Mouse (Mus musculus): Measurements from ENCODE around the gene Slc17a7.
"Not testable (repeated sequence)": the region's sequence is repeated elsewhere in the genome, so short reads cannot be mapped to it uniquely, and the experiment has no call there.

Gene Slc17a7

DNA sequence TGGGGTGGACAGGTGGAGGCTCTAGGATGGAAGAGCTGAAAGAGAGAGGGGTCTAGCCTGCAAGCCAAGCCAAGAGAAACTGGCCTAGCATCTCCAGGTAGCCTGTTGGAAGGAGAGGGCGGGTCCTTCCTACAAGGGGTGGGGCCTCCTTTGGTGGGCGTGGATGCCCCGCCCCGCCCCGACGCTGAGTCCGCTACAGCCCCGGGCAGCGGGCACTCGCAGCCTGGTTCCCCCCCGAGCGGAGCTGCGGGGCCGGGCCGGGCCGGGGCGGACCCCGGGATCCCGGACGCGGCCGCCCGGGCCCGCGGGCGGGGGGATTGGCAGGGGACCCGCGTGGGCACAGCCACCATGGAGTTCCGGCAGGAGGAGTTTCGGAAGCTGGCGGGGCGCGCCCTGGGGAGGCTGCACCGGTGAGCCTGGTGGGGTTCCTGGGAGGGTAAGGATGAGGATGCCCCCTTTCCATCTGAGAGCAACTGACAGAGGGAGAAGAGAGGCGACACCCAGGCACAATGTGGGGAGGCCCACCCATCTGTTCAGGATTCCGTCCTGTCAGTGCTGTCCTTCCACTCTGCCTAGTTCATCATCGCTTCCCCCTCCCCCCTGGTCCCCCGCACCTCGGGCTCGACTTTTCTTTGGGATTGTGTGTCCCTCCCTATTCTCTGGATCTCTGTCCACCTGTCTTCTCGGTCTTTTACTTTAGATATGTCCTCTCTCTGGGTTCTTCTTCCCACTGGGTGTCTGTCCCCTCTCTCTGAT, at the start of gene Slc17a7:
TSS of gene Slc17a7 (plus strand) at position 215 of the 756 bp plus-strand sequence.
- no peak for DNase-seq (ENCODE audit: low spot score in 2 of 2)

DNA sequence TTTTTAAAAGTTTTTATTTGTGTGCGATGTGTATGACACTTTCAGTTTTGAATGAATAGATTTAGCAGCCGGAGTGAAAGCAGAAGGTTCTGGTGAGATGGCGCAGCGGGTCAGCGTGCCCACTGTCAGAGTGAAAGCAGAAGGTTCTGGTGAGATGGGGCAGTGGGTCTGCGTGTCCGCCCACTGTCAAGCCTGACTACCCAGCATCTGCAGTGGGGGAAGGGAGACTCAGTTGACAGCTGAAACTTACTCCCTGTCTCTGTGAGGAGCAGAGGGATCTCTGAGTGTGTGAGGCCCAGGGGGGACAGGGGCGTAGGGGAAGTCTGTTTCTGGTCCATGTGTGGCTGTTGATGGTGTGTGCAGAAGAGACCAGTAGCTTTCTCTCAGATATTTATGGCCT, 46.2 kb upstream of the Slc17a7 start:
- no peak for DNase-seq (ENCODE audit: low spot score in 2 of 2)

DNA sequence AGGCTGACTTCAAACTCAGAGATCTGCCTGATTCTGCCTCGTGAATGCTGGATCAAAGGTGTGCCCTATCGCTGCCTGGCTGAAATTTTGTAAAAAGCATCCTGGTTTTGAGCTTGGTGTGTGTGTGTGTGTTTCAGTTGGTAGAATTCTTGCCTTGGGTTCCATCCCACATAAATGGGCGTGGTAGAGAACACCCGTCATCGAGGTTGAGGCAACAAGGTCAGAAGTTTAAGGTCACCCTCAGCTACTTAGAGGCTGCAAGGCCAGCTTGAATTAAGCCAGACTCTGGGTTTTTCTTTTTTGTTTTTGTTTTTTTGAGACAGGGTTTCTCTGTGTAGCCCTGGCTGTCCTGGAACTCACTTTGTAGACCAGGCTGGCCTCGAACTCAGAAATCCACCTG, 45.4 kb upstream of the Slc17a7 start:
- no peak for DNase-seq (ENCODE audit: low spot score in 2 of 2)

GRCm38 (mm10) chr7:45119780-45120709, 43.7 kb upstream of the Slc17a7 start:
- no peak for DNase-seq (ENCODE audit: low spot score in 2 of 2)

DNA sequence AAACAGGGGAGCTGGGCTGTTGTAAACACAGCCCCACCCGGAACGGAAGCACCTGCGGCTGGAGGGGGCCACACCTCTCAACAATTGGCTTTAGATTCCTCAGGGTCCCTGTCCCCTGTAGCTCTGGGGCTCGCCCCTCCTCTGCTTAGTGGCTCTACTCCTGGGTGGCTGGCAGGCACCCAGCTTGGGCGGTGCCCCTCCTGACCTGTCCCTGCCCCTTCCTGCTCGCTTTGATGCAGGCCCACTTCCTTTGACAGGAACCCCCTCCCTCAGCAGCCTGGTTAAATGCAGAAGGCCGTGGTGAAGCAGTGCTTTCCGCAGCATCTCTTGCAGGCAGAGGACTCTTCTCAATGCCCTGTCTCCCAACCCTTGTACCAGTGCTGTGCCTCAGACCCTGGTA, 42.3 kb upstream of the Slc17a7 start:
- peak; percentile 71 to 87 for DNase-seq (ENCODE audit: low spot score in 2 of 2)

DNA sequence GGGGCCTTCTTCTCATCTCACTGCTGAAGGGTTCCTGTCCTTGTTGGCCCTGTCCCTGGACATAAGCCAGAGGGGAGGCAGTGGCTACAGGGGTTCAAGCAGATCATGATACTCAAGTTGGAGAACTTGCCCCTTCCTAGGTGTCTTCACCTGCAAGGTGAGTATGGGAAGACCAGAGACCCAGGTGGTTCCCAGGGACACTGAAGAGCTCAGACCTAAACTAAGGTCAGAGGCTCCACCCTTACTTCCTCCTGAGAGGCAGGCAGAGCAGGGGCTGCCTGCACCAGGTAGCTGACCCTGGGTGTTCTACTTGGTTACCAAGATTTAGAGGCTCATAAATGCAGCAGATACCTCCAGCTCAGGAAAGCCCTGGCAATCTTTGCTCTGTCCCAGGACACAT, 41.8 kb upstream of the Slc17a7 start:
- DNase-seq (ENCODE audit: low spot score in 2 of 2) = no peak

- DNase-seq (ENCODE audit: low spot score in 2 of 2) = no peak
Measured at GRCm38 (mm10) chr7:45122561-45123185, 41.1 kb upstream of the Slc17a7 start.

- no peak for DNase-seq (ENCODE audit: low spot score in 2 of 2)
Measured at GRCm38 (mm10) chr7:45123186-45123570, 40.6 kb upstream of the Slc17a7 start.

DNA sequence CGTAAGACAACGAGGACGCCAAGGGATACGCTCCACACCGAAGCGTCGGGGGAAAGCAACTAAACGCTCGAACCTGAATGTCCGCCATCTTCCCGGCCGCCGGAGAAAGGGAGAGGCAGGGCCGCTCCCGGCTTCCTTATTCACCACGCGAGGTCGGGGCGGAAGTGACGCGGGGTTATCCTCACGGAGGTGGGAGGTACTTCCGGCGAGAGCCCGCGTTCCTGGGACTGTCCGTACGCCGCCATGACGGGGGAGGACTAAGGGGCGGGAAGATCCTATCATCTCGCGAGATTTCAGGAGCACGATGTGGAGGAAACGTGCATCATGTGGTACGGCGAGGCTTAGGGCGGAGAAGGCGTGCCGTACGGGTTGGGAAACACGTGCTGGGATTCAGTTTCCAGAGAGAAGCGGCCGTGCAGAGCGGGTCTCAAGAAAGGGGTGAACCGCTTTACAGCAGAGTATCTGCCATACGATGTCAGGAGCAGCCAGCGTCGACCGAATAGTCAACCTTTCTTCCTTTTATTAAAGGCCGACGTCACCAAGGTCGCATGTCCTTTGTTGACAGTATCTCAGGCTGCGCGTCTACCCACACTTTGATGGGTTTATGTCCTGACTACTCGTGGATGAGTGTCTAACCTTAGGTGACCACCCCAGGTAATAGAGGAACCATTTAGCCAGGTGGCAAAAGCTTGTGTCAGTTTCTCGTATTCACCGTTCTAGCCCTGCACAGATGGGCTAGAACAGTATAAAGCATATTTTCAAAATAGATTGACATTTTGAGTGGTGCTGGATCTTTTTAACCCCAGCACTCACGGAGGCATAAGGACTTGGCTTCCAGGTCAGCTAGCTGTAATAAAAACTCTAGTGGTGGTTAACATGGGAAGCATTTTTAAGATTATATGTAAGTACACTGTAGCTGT, 39.3 kb upstream of the Slc17a7 start, which contains the start of gene Rps11:
TSS of gene Rps11 (minus strand) at position 216 of the 920 bp plus-strand sequence.
- peak; percentile 99 for DNase-seq (ENCODE audit: low spot score in 2 of 2)

DNA sequence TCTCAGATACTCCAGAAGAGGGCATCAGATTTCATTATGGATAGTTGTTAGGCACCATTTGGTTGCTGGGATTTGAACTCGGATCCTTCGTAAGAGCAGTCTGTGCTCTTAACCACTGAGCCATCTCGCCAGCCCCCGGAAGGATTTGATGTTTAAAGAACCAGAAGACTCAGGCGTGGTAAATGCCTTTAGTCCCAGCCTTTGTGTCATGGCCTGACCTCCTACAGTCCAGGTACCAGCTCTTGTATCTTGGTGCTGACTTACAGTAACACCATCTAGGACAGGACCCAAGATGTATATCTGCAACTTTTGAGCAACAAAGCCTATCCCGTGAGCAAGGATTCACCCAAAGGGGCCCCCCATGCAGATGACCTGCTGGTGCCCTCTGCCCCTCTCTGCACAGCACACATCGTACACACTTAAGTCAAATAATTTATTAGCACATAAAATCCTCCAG, 38.6 kb upstream of the Slc17a7 start:
- DNase-seq (ENCODE audit: low spot score in 2 of 2) = no peak

DNA sequence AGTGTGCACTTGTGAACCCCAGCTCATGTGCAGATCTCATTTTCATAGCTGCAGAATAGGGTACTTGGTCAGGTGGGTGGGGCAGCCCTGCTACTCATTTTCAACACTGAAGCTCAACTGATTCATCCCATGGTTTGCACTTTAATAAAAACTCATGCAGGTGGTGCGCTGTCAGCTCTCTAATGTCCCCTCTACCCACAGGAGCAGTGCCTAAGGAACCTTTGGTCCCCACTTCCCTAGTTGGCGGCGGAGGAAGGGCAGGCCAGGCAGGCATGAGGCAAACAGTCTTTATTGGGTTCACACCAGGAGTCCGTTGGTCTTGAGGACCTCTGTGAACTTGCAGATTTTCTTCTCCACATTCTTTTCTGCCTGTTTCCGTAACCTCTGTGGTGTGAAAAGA, 38.1 kb upstream of the Slc17a7 start:
- not testable (repeated sequence) for DNase-seq (ENCODE audit: low spot score in 2 of 2)

GRCm38 (mm10) chr7:45126147-45126843, 37.5 kb upstream of the Slc17a7 start:
- no peak for DNase-seq (ENCODE audit: low spot score in 2 of 2)

DNA sequence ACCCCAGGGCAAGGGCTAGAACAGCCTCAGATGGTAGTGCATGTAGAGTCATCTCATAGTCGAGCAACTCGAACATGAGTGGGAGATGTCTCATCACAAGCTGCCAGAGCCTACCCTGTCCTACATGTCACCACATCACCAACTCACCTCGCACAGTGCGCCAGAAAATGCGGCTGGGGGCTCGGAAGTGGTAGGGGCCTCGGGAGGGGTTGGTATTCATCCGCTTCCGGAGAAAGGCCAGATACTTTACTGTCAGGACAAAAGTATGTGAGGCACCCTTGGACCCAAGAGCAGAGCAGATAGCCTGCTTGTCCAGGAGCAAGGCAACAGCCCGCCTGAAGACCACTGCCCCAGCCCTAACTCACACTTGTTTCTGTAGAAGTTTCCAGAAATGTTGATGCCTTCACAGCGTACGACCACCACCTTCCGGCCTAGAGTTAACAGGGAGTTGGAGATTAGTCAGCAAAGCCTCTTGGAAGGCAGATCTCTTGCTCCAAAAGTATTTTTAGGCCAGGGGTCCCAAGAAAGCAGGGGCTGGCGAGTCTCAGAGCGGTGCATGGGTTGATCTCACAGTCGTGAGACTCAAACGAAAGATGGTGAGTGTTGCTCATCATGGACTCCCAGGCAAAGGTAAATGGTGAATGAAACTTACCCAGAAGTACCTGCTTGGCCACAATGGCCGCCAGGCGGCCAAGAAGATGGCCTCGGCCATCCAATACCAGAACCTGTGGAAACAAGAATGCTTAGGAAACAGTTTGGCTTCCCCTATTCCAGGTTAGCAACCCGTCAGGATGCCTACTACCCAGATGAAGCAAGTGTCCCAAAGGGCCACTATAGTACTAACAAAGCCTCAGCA, 36.7 kb upstream of the Slc17a7 start:
- DNase-seq (ENCODE audit: low spot score in 2 of 2) = no peak

- DNase-seq (ENCODE audit: low spot score in 2 of 2) = no peak
Measured at GRCm38 (mm10) chr7:45127700-45128224, 36.0 kb upstream of the Slc17a7 start.

GRCm38 (mm10) chr7:45128624-45129246, 35.0 kb upstream of the Slc17a7 start, which contains the start of gene Rpl13a:
Gene Rpl13a (minus strand): TSS chr7:45128761.
- peak; percentile 100 for DNase-seq (ENCODE audit: low spot score in 2 of 2)

DNA sequence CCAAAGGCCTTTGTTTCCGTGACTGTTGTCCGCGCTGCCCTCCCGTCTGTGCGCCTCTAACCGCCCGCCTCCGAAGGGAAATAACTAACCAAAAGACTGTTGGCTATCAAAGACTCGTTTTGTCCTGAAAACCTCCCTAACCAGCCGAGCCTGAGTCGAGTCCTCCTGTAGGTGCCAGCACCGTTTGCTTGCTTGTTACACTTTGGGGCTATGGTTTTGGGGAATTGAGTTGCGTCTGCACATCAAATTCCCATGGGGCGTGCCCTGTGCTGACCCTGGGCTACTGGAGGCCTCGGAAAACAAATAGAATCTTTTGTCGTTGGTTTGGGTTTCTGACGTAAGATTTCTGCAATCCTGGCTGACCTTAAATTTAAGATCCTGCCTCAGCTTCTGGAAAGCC, 34.4 kb upstream of the Slc17a7 start:
- DNase-seq (ENCODE audit: low spot score in 2 of 2) = peak in 1 of 2 experiments; percentile 60

DNA sequence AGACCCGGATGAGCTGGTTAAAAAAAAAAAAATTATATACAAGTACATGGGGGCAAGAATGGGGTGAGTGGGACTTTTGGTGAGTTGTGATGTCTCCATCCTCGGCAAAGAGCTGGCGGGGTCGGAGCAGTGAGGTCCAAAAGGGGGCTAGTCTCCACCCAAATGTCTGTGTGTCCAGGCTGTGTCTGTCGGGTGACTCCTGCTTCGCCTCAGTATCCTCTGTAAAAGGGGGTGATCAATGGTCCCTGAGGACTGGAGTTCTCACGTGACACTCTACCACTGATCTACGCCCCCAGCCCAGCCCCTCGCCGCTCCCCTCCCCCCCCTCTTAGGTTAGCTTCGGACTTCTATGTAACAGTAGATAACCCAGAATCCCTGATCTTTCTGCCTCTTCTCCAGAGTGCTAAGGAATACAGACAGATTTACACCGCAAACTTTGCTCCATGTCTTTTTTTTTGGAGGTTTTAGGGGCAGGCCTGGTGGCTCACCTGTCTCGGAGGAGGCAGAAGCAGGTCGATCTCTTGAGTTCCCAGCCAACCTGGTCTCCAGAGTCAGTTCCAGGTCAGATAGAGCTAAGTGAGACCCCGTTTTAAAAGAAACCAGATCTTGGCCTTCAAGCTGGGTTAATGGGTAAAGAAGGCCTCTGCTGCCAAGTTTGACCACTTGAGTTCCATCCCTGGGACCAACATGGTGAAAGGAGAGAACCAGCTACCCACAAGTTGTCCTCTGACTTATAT, 33.8 kb upstream of the Slc17a7 start:
- DNase-seq (ENCODE audit: low spot score in 2 of 2) = no peak

DNA sequence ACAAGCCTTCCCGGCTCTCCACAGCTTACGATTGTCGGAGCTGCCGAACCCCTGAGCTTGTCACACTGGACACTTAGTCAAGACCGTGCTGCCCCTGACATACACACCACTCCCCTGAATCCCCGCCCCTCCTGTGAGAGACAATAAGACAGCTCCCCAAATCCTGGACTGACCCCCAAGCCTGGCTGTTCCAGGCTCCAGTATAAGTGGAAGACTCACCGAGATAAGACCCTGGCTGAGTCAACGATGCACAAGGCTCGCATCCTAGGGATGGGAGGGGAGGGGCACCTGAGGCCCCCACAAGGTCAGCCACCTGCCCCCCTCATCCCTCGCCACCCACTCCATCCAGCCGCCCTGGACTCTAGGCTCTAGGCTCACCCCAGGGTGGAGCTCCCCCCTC, 31.9 kb upstream of the Slc17a7 start:
- DNase-seq (ENCODE audit: low spot score in 2 of 2) = no peak

Data from heart, adult 9 months (tissue).